Comparison of ENCODE assay signal across 8 mouse cellular contexts in the genomic region with DNA sequence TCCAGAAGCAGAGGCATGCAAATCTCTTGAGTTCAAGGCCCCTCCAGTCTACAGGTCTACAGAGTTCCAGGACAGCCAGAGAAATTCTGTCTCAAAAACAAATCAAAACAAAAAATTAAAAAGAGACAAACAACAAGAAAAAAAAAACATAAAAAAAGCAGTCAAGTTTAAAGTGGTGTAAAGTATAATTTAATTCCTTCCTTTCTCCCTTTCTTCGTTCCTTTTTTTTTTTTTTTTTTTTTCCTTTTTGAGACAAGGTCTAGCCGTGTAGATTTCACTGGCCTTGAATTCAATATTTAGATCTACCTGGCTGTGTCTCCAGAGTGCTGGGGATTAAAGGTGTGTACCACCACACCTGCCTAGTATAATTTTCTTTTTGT. TPM values are rescaled to one million over a fixed set of nuclear protein-coding genes. Genes with fewer than 3 reads are reported as not detected.
DNase-seq lines count a peak whose midpoint lies in the region; ATAC-seq and TF ChIP-seq lines count a peak whose summit lies in the region.

No protein-coding gene starts in this region.

- peak overlapping the region; percentile 96; the same call in 1 of the 2 replicates for H3K4me3 ChIP-seq in forebrain, embryonic 10.5 days
- no peak overlapping the region for H3K4me3 ChIP-seq in forebrain, embryonic 14.5 days (ENCODE audit: low read depth, low read length)
- H3K4me3 ChIP-seq in lung, postnatal 0 days (ENCODE audit: low read depth, low read length): peak overlapping the region; percentile 95
- peak overlapping the region; percentile 99 for H3K4me3 ChIP-seq in intestine, postnatal 0 days (ENCODE audit: low read depth, low read length)
- H3K4me3 ChIP-seq in neural tube, embryonic 15.5 days (replicated peaks): peak overlapping the region; percentile 100; the same call in 1 of the 2 replicates

- no peak overlapping the region for H3K4me2 ChIP-seq in forebrain, embryonic 14.5 days (ENCODE audit: low read length)
- H3K4me2 ChIP-seq in lung, postnatal 0 days (replicated peaks; ENCODE audit: low read depth, low read length): peak overlapping the region; percentile 90
- H3K4me2 ChIP-seq in intestine, postnatal 0 days (replicated peaks; ENCODE audit: low read depth): peak overlapping the region; percentile 89
- peak overlapping the region; percentile 82 for H3K4me2 ChIP-seq in neural tube, embryonic 15.5 days

- no peak overlapping the region for H3K27ac ChIP-seq in forebrain, embryonic 10.5 days
- H3K27ac ChIP-seq in forebrain, embryonic 14.5 days (ENCODE audit: low read depth, low read length): no peak overlapping the region
- H3K27ac ChIP-seq in lung, postnatal 0 days (ENCODE audit: low read length): 0 out of 2 replicates have a peak overlapping the region, but pooled peaks have one; percentile 0
- no peak overlapping the region for H3K27ac ChIP-seq in intestine, postnatal 0 days (ENCODE audit: low read depth, low read length)
- H3K27ac ChIP-seq in neural tube, embryonic 15.5 days (replicated peaks): no peak overlapping the region

- no peaks in the 10 kb centered on the region for H3K9me3 ChIP-seq in forebrain, embryonic 10.5 days
- no peaks in the 10 kb centered on the region for H3K9me3 ChIP-seq in forebrain, embryonic 14.5 days (replicated peaks; ENCODE audit: control insufficient read depth, low read length)
- no peaks in the 10 kb centered on the region for H3K9me3 ChIP-seq in lung, postnatal 0 days (ENCODE audit: low read length)
- no peaks in the 10 kb centered on the region for H3K9me3 ChIP-seq in intestine, postnatal 0 days (ENCODE audit: control insufficient read depth)
- no peaks in the 10 kb centered on the region for H3K9me3 ChIP-seq in neural tube, embryonic 15.5 days (replicated peaks)

- no peak for DNase-seq in forebrain, embryonic 10.5 days (ENCODE audit: extremely low spot score, low spot score)
- DNase-seq in forebrain, embryonic 14.5 days (ENCODE audit: low spot score): no peak
- DNase-seq in lung, postnatal 0 days (ENCODE audit: low spot score): no peak
- no peak for DNase-seq in lung, postnatal 4 days
- DNase-seq in spleen, postnatal 10 days (ENCODE audit: low spot score in 2 of 2): no peak
- DNase-seq in spleen, adult 12 weeks (ENCODE audit: low spot score): no peak

- WGBS in forebrain, embryonic 10.5 days: 76% methylated on average over 2 of the region's 2 CpGs
- WGBS in forebrain, embryonic 14.5 days: 75% methylated on average over 2 of the region's 2 CpGs
- WGBS in lung, postnatal 0 days: 62% methylated on average over 2 of the region's 2 CpGs
- 67% methylated on average over 2 of the region's 2 CpGs for WGBS in intestine, postnatal 0 days
- 65% methylated on average over 2 of the region's 2 CpGs for WGBS in neural tube, embryonic 15.5 days

- no peak for TF ChIP-seq CTCF in lung, postnatal 0 days (IDR thresholded peaks at IDR 0.05)
- TF ChIP-seq CTCF in intestine, postnatal 0 days (IDR thresholded peaks at IDR 0.05; ENCODE audit: low read depth): no peak

- H3K4me1 ChIP-seq in forebrain, embryonic 10.5 days: peaks cover 21% of the 10 kb centered on the region
- peaks cover 10% of the 10 kb centered on the region; the same call in 1 of the 2 replicates for H3K4me1 ChIP-seq in forebrain, embryonic 14.5 days (ENCODE audit: control insufficient read depth, insufficient read depth, low read length)
- no peaks in the 10 kb centered on the region for H3K4me1 ChIP-seq in lung, postnatal 0 days (ENCODE audit: insufficient read depth, low read depth, low read length)
- H3K4me1 ChIP-seq in intestine, postnatal 0 days (replicated peaks; ENCODE audit: control insufficient read depth, insufficient read depth, low read length): peaks cover 5% of the 10 kb centered on the region; the same call in 1 of the 2 replicates
- peaks cover 24% of the 10 kb centered on the region for H3K4me1 ChIP-seq in neural tube, embryonic 15.5 days

- H3K27me3 ChIP-seq in forebrain, embryonic 10.5 days (ENCODE audit: poor library complexity, severe bottlenecking): no peaks in the 10 kb centered on the region
- no peaks in the 10 kb centered on the region for H3K27me3 ChIP-seq in forebrain, embryonic 14.5 days (replicated peaks; ENCODE audit: control insufficient read depth, insufficient read depth, low read length)
- H3K27me3 ChIP-seq in lung, postnatal 0 days (replicated peaks; ENCODE audit: insufficient read depth, low read length): no peaks in the 10 kb centered on the region
- no peaks in the 10 kb centered on the region for H3K27me3 ChIP-seq in intestine, postnatal 0 days (replicated peaks; ENCODE audit: control insufficient read depth, insufficient read depth, low read length)
- no peaks in the 10 kb centered on the region for H3K27me3 ChIP-seq in neural tube, embryonic 15.5 days (replicated peaks)

- no peak for TF ChIP-seq EP300 in lung, postnatal 0 days (IDR thresholded peaks at IDR 0.05)

- no peak overlapping the region for H3K9ac ChIP-seq in forebrain, embryonic 14.5 days (ENCODE audit: low read length)
- H3K9ac ChIP-seq in lung, postnatal 0 days (replicated peaks; ENCODE audit: low read depth): no peak overlapping the region
- no peak overlapping the region for H3K9ac ChIP-seq in intestine, postnatal 0 days (ENCODE audit: low read depth, low read length)
- H3K9ac ChIP-seq in neural tube, embryonic 15.5 days (replicated peaks): no peak overlapping the region

- no peak for ATAC-seq in forebrain, embryonic 14.5 days
- ATAC-seq in lung, postnatal 0 days: no peak
- no peak for ATAC-seq in intestine, postnatal 0 days
- ATAC-seq in neural tube, embryonic 15.5 days (ENCODE audit: low FRiP score): no peak

- peaks cover 5% of the 10 kb centered on the region for H3K36me3 ChIP-seq in forebrain, embryonic 10.5 days (replicated peaks)
- H3K36me3 ChIP-seq in forebrain, embryonic 14.5 days (ENCODE audit: control insufficient read depth, insufficient read depth, low read length): no peaks in the 10 kb centered on the region
- no peaks in the 10 kb centered on the region for H3K36me3 ChIP-seq in lung, postnatal 0 days (ENCODE audit: insufficient read depth, low read length)
- no peaks in the 10 kb centered on the region for H3K36me3 ChIP-seq in intestine, postnatal 0 days (ENCODE audit: control insufficient read depth, insufficient read depth)
- H3K36me3 ChIP-seq in neural tube, embryonic 15.5 days: no peaks in the 10 kb centered on the region

RNA-seq across cellular contexts. Expression of a gene that starts 1.4 kb away (rescaled TPM):
- polyA plus RNA-seq in forebrain, embryonic 10.5 days (2016; fragmentation: Nextera tagmentation; extraction: Ambion mirVana): 17.2 and 18.1 TPM in 2 replicates
- polyA plus RNA-seq in forebrain, embryonic 14.5 days (2014; fragmentation: Nextera tagmentation; extraction: Ambion mirVana): 18.2 and 22.5 TPM in 2 replicates
- 19.7 and 22.3 TPM in 2 replicates for polyA plus RNA-seq in lung, postnatal 0 days (2015; fragmentation: Nextera tagmentation; extraction: Ambion mirVana)
- polyA plus RNA-seq in intestine, postnatal 0 days (2015; fragmentation: Nextera tagmentation; extraction: Ambion mirVana): 13.2 and 14.4 TPM in 2 replicates
- 29.4 and 30.1 TPM in 2 replicates for polyA plus RNA-seq in neural tube, embryonic 15.5 days (2015; fragmentation: Nextera tagmentation; extraction: Ambion mirVana)
